Mouse (Mus musculus): Measurements from ENCODE around the gene Hephl1. TPM values are rescaled to one million over a fixed set of nuclear protein-coding genes. Genes with fewer than 3 reads are reported as not detected.

Hephl1 gene
- polyA plus RNA-seq (2017; shearing (Covaris generic)): not detected

DNA sequence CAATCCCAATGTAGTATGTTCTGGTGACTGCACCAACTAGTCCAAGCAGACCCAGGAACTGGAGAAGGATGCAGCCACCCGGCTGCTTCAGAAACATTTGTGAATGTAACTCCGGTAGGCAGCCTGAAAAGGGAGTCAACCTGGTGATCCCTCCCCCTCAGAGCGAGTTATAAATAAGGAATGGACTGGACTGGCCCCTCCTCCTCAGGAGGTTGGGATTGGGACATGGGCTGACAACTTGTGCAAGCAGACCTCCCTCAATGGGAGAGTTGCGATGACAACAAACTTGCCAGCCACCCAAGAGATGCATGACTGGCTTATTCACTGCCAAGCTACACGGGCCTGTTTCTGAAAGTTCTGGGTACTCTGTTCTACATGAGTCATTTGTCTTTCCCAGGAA is at the start of gene Hephl1:
Gene Hephl1 (minus strand): TSS at position 101 of the 400 bp plus-strand sequence.

GRCm38 (mm10) chr9:15045084-15045669 is 66.7 kb downstream of the Hephl1 start, which contains the start of gene Panx1:
Panx1 (minus strand) TSS chr9:15045478.

Other genes with a start within 250 kb of the Hephl1 start
- gene Izumo1r, start 208.2 kb downstream of the Hephl1 start, polyA plus RNA-seq (2017; shearing (Covaris generic)): 1,000 TPM
- gene Panx1, start 66.6 kb downstream of the Hephl1 start, polyA plus RNA-seq (2017; shearing (Covaris generic)): 22.2 TPM
- gene Vstm5, start 126.9 kb upstream of the Hephl1 start, polyA plus RNA-seq (2017; shearing (Covaris generic)): not detected
- 52.7 TPM for gene Med17, start 167.8 kb upstream of the Hephl1 start, polyA plus RNA-seq (2017; shearing (Covaris generic))
- 95.6 TPM for gene Taf1d, start 194.1 kb upstream of the Hephl1 start, polyA plus RNA-seq (2017; shearing (Covaris generic))
- gene 4931406C07Rik, start 194.3 kb upstream of the Hephl1 start, polyA plus RNA-seq (2017; shearing (Covaris generic)): 3.7 TPM
- gene Cep295, start 245.7 kb upstream of the Hephl1 start, polyA plus RNA-seq (2017; shearing (Covaris generic)): 27.7 TPM